Mouse (Mus musculus): ENCODE measurements around the gene Zscan2.

Zscan2 gene

GRCm38 (mm10) chr7:80860729-80861274 lies at the start of gene Zscan2:
Zscan2 (plus strand) TSS chr7:80860920.
- CTCF ChIA-PET, result interaction anchor here (0.5 to 0.8 kb wide), 4 partner anchors 14 to 165 kb away, joined by 3 to 7 read pairs (median 4); no protein-coding TSS in a partner anchor

DNA sequence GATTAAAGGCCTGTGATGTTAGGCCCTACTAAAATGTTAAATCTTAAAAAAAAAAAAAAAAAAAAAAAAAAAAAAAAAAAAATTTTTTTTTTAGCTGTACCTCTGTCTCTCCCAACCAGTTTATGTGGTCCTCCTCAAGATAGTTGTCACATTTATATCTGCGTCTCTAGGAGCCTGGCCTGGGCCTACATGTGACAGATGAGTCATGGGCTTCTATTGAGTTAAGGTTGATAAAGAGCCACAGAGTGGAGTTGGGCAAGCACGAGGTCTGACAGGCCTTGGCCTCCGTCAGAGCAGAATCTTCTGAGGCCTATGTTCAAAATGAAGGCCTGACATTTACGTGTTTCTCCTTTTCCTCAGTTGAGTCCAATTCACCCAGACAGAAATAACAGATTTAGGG lies 47.3 kb upstream of the Zscan2 start:
- CTCF ChIA-PET, result no interaction called here

- CTCF ChIA-PET, result no interaction called here
Observed at GRCm38 (mm10) chr7:80816641-80817040, 44.1 kb upstream of the Zscan2 start.

- CTCF ChIA-PET, result interaction anchor here (0.6 kb wide), 1 partner anchor 20 kb away, joined by 3 read pairs; no protein-coding TSS in a partner anchor
Observed at GRCm38 (mm10) chr7:80820838-80821237, 39.9 kb upstream of the Zscan2 start.

DNA sequence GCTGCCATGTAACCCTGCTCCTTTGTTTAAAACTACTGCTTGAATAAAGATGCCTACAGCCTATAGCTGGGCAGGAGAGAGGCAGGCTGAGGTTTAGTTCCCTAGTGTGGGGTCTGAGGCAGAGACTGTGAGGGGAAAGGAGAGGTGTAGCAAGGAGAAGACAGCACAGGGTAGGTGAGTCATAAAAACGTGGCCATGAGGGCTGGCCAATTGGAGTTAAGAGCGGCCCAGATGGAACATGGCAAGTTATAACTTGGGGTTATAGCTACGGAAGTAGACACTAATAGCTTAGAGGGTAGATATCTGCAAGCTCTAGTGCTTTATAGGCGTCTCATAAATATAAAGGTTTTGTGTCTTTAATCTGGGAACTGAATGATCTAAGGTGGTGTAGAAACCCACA lies 37.5 kb upstream of the Zscan2 start:
- CTCF ChIA-PET, result interaction anchor here (0.7 to 0.9 kb wide), 3 partner anchors 48 to 149 kb away, joined by 3 to 4 read pairs (median 3); no protein-coding TSS in a partner anchor

GRCm38 (mm10) chr7:80823875-80824682 lies 36.6 kb upstream of the Zscan2 start:
- CTCF ChIA-PET, result interaction anchor here (0.7 to 0.9 kb wide), 3 partner anchors 49 to 150 kb away, joined by 3 to 4 read pairs (median 3); no protein-coding TSS in a partner anchor

DNA sequence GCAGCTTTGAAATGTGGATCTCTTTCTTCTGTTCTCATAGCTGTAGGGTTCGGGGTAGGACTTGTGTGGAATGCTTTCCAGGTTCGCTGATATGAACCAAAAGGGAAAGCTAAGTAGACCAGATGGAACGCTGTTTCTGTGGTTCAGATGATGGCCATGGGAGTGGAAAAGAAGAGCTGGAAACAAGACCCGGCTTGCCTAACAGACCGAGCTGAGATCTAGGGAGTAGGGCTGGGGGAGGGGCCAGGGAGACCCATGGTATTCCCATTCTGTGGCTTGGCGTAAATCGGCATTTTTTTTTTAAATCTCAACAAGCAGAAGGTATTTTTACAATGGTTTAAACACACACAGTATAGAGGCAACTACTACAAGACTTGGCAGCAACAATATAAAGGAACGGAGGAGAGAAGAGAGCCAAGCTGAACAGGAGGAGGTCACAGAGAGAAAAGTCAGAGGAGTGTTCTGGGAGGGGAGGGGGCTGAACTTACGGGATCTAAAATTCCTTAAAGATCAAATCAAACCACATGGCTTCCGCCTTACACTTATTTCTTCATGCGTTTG lies 34.8 kb upstream of the Zscan2 start, which contains the start of gene Iqgap1:
TSS of gene Iqgap1 (minus strand) at position 132 of the 561 bp plus-strand sequence.
- CTCF ChIA-PET, result no interaction called here

GRCm38 (mm10) chr7:80828146-80828860 lies 32.4 kb upstream of the Zscan2 start:
- CTCF ChIA-PET, result interaction anchor here (0.7 to 0.9 kb wide), 2 partner anchors 74 to 82 kb away, joined by 3 to 4 read pairs; no protein-coding TSS in a partner anchor

GRCm38 (mm10) chr7:80830193-80830803 lies 30.4 kb upstream of the Zscan2 start:
- CTCF ChIA-PET, result no interaction called here

- CTCF ChIA-PET, result interaction anchor here (0.5 to 1.0 kb wide), 4 partner anchors 52 to 370 kb away, joined by 3 to 4 read pairs (median 4); no protein-coding TSS in a partner anchor
Observed at GRCm38 (mm10) chr7:80832191-80832590, 28.5 kb upstream of the Zscan2 start.

DNA sequence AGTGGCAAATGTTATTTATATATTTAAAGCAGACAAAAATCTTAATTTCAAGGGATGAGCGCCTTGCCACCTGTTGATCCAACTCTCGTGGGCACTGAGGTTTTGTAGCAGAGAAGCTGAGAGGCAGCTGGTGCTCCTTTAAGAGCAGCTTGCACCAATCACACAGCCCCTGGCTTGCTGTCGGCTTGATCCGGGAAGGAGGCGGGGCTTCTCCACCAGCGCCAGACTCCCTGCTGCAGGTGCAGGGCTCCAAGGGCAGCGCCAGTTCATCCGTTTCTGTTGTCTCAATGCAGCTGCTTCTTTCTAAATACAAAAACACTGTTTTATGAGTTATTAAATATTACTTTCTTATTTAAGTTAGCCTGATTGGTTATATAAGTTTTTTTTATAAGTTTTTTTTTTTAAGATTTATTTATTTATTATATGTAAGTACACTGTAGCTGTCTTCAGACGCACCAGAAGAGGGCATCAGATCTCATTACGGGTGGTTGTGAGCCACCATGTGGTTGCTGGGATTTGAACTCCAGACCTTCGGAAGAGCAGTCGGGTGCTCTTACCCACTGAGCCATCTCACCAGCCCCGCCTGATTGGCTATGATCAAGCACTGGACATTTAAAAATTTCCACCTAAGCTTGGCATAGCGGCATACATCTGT lies 27.6 kb upstream of the Zscan2 start:
- CTCF ChIA-PET, result interaction anchor here (0.7 to 1.5 kb wide), 3 partner anchors 27 to 109 kb away, joined by 3 read pairs; no protein-coding TSS in a partner anchor

GRCm38 (mm10) chr7:80833651-80834532 lies 26.8 kb upstream of the Zscan2 start:
- CTCF ChIA-PET, result interaction anchor here (0.6 to 1.5 kb wide), 6 partner anchors 26 to 110 kb away, joined by 3 to 11 read pairs (median 4); no protein-coding TSS in a partner anchor

- CTCF ChIA-PET, result no interaction called here
Observed at GRCm38 (mm10) chr7:80835984-80836652, 24.6 kb upstream of the Zscan2 start.

GRCm38 (mm10) chr7:80837736-80838135 lies 23.0 kb upstream of the Zscan2 start:
- CTCF ChIA-PET, result no interaction called here

GRCm38 (mm10) chr7:80838247-80838646 lies 22.5 kb upstream of the Zscan2 start:
- CTCF ChIA-PET, result interaction anchor here (0.7 kb wide), 2 partner anchors 242 to 313 kb away, joined by 3 to 6 read pairs; no protein-coding TSS in a partner anchor

DNA sequence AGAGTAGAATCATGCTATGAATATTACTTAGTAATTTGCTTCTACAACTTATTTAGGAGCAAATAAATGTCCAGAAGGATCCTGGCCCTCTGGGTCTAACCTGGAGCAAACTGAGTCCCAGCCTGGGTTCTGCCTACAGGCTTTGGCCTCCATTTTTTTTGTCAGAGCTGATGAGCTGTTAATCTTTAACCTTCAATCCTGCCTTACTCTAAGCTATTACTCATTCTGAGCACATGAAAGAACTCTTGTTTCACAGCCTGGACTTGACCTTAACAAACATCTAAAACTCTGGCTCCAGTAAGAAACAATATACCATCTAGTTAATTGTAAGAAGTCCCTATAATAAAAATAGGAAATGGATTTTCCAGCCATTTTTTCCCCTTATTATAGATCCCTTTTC lies 21.0 kb upstream of the Zscan2 start:
- CTCF ChIA-PET, result no interaction called here

GRCm38 (mm10) chr7:80840241-80840640 lies 20.5 kb upstream of the Zscan2 start:
- CTCF ChIA-PET, result no interaction called here

DNA sequence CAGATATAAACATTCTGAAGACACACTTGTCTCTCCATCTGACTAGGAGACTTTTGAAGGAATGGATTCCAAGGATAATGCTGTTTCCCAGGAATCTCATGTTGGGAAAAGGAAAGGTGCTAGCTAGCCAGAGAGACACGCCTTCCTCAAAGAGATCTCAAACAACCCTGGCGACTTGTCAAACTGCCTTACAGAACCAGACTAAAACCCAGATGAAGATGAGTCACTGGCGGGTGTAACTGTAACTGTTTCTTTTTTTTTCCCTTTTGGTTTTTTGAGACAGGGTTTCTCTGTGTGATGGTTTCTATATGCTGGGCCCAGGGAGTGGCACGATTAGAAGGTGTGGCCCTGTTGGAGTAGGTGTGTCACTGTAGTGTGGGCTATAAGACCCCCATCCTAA lies 19.8 kb upstream of the Zscan2 start:
- CTCF ChIA-PET, result no interaction called here

GRCm38 (mm10) chr7:80842132-80842531 lies 18.6 kb upstream of the Zscan2 start:
- CTCF ChIA-PET, result no interaction called here
